Mouse (Mus musculus): Measurements from ENCODE around the gene Chordc1.

GRCm38 (mm10) chr9:18275901-18276300 is 16.0 kb upstream of the Chordc1 start:
- TF ChIP-seq CTCF (IDR thresholded peaks at IDR 0.05; ENCODE audit: borderline replicate concordance, insufficient read depth, low read depth, low read length) (no peak), POLR2A (IDR thresholded peaks at IDR 0.05; ENCODE audit: borderline replicate concordance, insufficient read depth, low read length) (no peak)
